16 mouse cellular contexts compared by ENCODE assay signal in genomic region chr2:125386221-125386965, GRCm38 (mm10).
"Had no signal": no experiment of that assay in that cellular context is flagged by ENCODE, and none has a peak within 500 bp of the region (broad histone marks: within the 10 kb centered on the region; RNA-seq: fewer than 3 reads in every experiment).

No protein-coding gene starts in this region.

- H3K4me3 ChIP-seq: lung, embryonic 15.5 days; megakaryocyte, embryonic 14.5 days; midbrain, embryonic 12.5 days; neural tube, embryonic 12.5 days; stomach, embryonic 15.5 days had no signal

- DNase-seq: liver, postnatal 0 days; lung, adult 2 months; lung, postnatal 14 days; lung, postnatal 36 days; midbrain, embryonic 14.5 days; right cerebral cortex, postnatal 14 days; thymus, adult 2 months; thymus, postnatal 25 days; thymus, postnatal 4 days had no signal

- H3K9me3 ChIP-seq: lung, embryonic 15.5 days; megakaryocyte, embryonic 14.5 days; midbrain, embryonic 12.5 days; neural tube, embryonic 12.5 days; stomach, embryonic 15.5 days had no signal

- H3K4me1 ChIP-seq: midbrain, embryonic 12.5 days; neural tube, embryonic 12.5 days; stomach, embryonic 15.5 days had no signal

- H3K27ac ChIP-seq: lung, embryonic 15.5 days; macrophage; midbrain, embryonic 12.5 days; neural tube, embryonic 12.5 days; stomach, embryonic 15.5 days; stomach, postnatal 0 days had no signal

- H3K27me3 ChIP-seq: lung, embryonic 15.5 days; midbrain, embryonic 12.5 days; neural tube, embryonic 12.5 days; stomach, embryonic 15.5 days had no signal
